Mouse (Mus musculus): ENCODE measurements at regions not wholly inside any gene's neighbourhood (a gene's known extent, or its start where the extent isn't known, plus 50 kb on each side); places are given as distances from the start of the nearest gene placed in this dataset.

DNA sequence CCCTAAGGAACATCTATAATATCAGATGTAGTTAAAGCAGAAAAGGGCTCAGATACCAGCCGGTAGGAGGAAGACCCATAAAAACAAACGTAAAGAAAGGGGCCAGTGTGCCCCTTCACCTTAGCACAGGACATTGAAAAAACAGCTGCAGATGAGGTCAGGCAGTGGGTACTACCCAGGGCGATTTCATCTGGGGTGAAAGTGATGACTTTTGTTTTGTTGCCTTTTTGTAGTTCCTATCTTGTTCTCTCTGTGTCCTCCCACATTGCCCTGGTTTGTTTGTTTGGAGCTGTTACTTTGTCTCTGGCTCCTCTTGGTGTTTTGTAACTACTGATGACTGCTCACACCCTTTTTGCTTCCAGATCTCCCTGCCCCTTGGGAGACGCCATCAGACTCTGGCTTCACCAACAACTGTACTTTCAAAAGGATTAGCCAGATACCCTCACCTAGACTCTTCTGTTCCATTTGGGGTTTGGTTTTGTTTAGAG lies 383.4 kb downstream of the Atp6ap1l start:
- H3K27ac ChIP-seq, result no peak overlapping the region
- 45% methylated on average over 4 of the region's 4 CpGs for WGBS (ENCODE audit: insufficient replicate concordance)
- no peaks in the 10 kb centered on the region for H3K4me1 ChIP-seq (replicated peaks)
- no peaks in the 10 kb centered on the region for H3K9me3 ChIP-seq (replicated peaks)
- DNase-seq (no peak), ATAC-seq (ENCODE audit: low read depth) (no peak)
- H3K9ac ChIP-seq, result no peak overlapping the region
- no peak overlapping the region for H3K4me3 ChIP-seq (replicated peaks)
- H3K36me3 ChIP-seq, result no peaks in the 10 kb centered on the region
- no peak overlapping the region for H3K4me2 ChIP-seq
- no peaks in the 10 kb centered on the region for H3K27me3 ChIP-seq

DNA sequence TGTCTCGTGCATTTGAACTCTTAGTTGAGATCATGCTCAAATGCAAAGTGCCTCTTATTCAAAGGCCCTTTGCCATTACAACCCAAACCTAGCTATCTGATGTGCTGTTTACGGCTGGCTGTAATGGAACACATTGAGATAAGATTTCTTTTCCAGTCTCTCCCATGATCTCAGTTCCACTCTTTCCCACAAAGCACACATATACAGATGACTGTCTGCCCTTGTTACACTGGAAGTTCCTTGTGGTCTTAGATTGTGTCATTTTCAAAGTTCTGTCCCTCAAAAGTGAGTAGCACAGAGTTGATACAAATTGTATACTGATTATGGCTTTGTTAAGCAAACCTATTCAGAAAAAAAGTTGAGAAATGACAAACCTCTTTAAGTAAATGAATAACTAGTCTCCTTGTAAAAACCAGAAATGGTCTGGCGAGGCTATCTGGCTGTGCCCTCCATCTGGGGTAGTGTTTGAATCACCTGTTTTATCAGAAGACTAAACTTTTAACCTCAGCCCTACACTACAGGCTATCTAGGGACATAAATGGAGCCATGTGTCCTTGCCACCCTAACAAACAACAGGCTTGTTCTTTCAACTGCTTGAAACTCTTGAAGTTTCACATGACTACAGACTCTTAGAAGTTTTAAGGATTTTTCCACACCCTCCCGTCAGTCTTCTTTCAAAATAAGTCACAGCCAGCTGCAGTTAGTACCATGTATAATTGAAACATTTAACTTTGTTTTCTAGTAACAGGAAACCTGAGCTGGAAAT lies 384.0 kb downstream of the Atp6ap1l start:
- DNase-seq (no peak), ATAC-seq (ENCODE audit: low read depth) (no peak)
- Histone ChIP-seq H3K4me3 (replicated peaks) (no peak overlapping the region), H3K4me1 (replicated peaks) (no peaks in the 10 kb centered on the region), H3K9ac (no peak overlapping the region), H3K36me3 (no peaks in the 10 kb centered on the region), H3K27ac (no peak overlapping the region), H3K9me3 (replicated peaks) (no peaks in the 10 kb centered on the region), H3K4me2 (no peak overlapping the region), H3K27me3 (no peaks in the 10 kb centered on the region)
- 56% methylated on average over 4 of the region's 4 CpGs for WGBS (ENCODE audit: insufficient replicate concordance)

DNA sequence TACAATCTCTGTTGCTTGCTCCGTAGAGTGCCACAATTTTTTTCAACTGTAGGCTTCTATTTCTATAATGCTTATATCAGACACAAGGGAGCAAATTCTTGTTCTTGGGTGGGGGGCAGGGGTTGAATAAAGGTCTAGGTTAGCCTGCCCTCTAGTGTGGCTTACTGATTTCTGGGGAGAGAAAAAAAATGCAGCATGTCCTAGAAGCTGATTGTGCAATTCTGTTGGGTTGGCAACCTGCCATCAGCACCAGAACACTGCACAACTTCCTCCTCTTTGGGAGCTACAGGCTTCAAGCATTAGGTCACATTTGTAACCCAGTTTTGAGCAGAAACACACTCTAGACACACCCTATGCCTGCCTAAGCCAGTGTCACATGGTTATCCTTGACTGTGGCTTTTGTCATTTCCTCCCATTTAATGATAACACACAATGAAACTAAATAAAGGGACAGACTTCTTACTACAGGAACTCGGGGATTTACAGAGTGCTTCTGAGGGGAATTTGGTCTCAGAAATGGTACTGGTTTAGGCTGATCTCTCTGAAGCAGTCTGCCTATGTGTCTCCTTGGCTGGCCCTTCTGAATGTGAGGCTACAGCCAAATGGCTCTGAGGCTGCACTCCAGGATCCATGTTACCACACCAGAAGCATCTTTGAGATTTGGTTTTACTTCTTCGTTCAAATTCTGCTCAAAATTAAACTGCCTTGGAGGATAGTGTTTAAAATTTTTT lies 389.2 kb downstream of the Atp6ap1l start:
- peak; percentile 88 for ATAC-seq (ENCODE audit: low read depth)
- H3K9ac ChIP-seq, result no peak overlapping the region
- no peak overlapping the region for H3K4me3 ChIP-seq (replicated peaks)
- H3K27me3 ChIP-seq, result no peaks in the 10 kb centered on the region
- no peak overlapping the region for H3K4me2 ChIP-seq
- WGBS (ENCODE audit: insufficient replicate concordance), result 39% methylated on average over 3 of the region's 3 CpGs
- no peak overlapping the region for H3K27ac ChIP-seq
- no peaks in the 10 kb centered on the region for H3K4me1 ChIP-seq (replicated peaks)
- no peaks in the 10 kb centered on the region for H3K36me3 ChIP-seq
- H3K9me3 ChIP-seq (replicated peaks), result no peaks in the 10 kb centered on the region
- peak; percentile 16 for DNase-seq

- H3K27ac ChIP-seq, result no peak overlapping the region
- no peaks in the 10 kb centered on the region for H3K27me3 ChIP-seq
- H3K4me2 ChIP-seq, result no peak overlapping the region
- 55% methylated on average over 4 of the region's 4 CpGs for WGBS (ENCODE audit: insufficient replicate concordance)
- H3K9ac ChIP-seq, result no peak overlapping the region
- DNase-seq (no peak), ATAC-seq (ENCODE audit: low read depth) (no peak)
- no peaks in the 10 kb centered on the region for H3K9me3 ChIP-seq (replicated peaks)
- H3K36me3 ChIP-seq, result no peaks in the 10 kb centered on the region
- no peak overlapping the region for H3K4me3 ChIP-seq (replicated peaks)
- H3K4me1 ChIP-seq (replicated peaks), result no peaks in the 10 kb centered on the region
Observed at GRCm38 (mm10) chr13:90513867-90514266, 391.3 kb downstream of the Atp6ap1l start.

DNA sequence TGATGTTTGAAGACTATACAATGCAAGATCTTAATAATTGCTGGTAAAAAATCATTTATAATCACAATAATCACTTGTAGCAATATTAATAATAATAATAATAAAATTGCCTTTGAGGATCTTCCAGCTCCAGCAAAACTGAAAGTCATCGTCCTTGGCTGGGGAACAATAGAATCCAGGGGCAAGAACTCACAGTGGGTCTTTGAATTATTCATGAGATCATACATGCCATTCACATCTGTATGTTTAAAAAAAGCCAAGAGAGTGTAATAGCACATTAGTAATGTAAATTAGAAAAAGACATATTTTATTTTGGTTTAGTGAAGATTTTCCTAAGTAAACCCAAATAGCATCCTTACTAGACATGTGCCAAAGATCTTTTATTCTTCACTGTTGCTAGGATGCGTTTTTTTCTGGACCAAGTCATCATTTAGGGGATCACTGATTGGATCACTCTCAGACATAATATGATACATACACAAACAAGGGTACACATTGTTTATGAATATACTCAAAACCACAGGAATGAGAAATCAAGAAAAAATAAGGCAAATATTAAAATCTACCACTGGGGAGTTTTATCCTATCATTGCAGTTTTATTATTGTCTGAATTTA lies 392.3 kb downstream of the Atp6ap1l start:
- H3K27ac ChIP-seq, result no peak overlapping the region

GRCm38 (mm10) chr13:90510479-90510878 lies 394.7 kb downstream of the Atp6ap1l start:
- H3K4me3 ChIP-seq (replicated peaks), result no peak overlapping the region
- no peaks in the 10 kb centered on the region for H3K36me3 ChIP-seq
- 60% methylated on average over 6 of the region's 6 CpGs for WGBS (ENCODE audit: insufficient replicate concordance)
- H3K4me1 ChIP-seq (replicated peaks), result no peaks in the 10 kb centered on the region
- H3K4me2 ChIP-seq, result no peak overlapping the region
- no peaks in the 10 kb centered on the region for H3K9me3 ChIP-seq (replicated peaks)
- DNase-seq (no peak), ATAC-seq (ENCODE audit: low read depth) (no peak)
- no peak overlapping the region for H3K27ac ChIP-seq
- H3K27me3 ChIP-seq, result no peaks in the 10 kb centered on the region
- H3K9ac ChIP-seq, result no peak overlapping the region

More for the DNA sequence above, 392.3 kb downstream of the Atp6ap1l start:
- H3K9ac ChIP-seq, result no peak overlapping the region
- H3K4me3 ChIP-seq (replicated peaks), result no peak overlapping the region
- no peak for DNase-seq
- H3K4me1 ChIP-seq (replicated peaks), result no peaks in the 10 kb centered on the region
- H3K27me3 ChIP-seq, result no peaks in the 10 kb centered on the region
- 53% methylated on average over 2 of the region's 2 CpGs for WGBS (ENCODE audit: insufficient replicate concordance)
- ATAC-seq (ENCODE audit: low read depth), result no peak
- no peaks in the 10 kb centered on the region for H3K9me3 ChIP-seq (replicated peaks)
- H3K4me2 ChIP-seq, result no peak overlapping the region
- no peaks in the 10 kb centered on the region for H3K36me3 ChIP-seq

DNA sequence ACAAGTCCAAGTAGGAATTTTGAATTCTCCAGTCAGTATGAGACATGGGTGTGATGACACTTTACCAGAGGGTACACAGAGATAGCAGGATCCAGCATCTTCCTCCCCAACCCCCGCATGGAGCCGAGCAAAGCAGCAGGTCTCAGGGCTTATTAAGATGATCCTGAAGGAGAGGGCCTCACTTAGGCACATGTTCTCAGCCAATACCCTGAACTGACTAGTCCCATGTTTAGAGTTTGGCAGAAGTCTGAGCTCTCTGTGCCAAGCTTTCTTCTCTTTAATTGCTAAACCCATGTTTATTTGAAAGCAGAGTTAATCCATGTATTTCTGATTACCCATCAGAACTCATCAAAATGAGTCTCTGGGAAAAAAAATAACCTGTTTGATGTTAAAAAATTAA lies 402.0 kb downstream of the Atp6ap1l start:
- Histone ChIP-seq H3K4me2 (no peak overlapping the region), H3K27ac (no peak overlapping the region), H3K9ac (no peak overlapping the region), H3K4me1 (replicated peaks) (no peaks in the 10 kb centered on the region), H3K27me3 (no peaks in the 10 kb centered on the region), H3K4me3 (replicated peaks) (no peak overlapping the region), H3K36me3 (no peaks in the 10 kb centered on the region), H3K9me3 (replicated peaks) (no peaks in the 10 kb centered on the region)
- DNase-seq, result no peak
- ATAC-seq (ENCODE audit: low read depth), result no peak
- 61% methylated on average over 2 of the region's 2 CpGs for WGBS (ENCODE audit: insufficient replicate concordance)

DNA sequence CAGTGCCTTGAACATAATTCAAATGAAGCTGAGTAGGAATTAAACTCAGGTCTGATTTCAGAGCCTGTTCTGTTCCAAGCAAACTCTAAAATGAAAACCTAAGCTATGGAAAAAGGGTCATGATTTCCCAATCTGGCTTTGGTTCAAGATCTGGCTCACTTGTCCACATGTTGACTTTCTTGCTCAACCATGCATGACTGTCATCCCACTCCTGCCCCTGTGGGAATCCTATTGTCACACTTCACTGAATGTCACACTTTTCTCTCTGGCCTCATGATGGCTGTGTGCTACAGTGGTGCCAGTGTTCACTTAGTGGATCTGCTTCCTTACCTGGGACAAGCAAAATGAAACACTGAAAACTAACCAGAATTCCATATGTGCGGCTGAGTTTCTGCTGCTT lies 403.0 kb downstream of the Atp6ap1l start:
- DNase-seq, result no peak
- H3K27me3 ChIP-seq, result no peaks in the 10 kb centered on the region
- whole genome bisulfite sequencing (ENCODE audit: insufficient replicate concordance), result 63% methylated on average over 1 of the region's 1 CpGs
- H3K36me3 ChIP-seq, result no peaks in the 10 kb centered on the region
- ATAC-seq (ENCODE audit: low read depth), result no peak
- H3K9me3 ChIP-seq (replicated peaks), result no peaks in the 10 kb centered on the region
- no peak overlapping the region for H3K27ac ChIP-seq
- no peak overlapping the region for H3K4me2 ChIP-seq
- H3K9ac ChIP-seq, result no peak overlapping the region
- H3K4me3 ChIP-seq (replicated peaks), result no peak overlapping the region
- H3K4me1 ChIP-seq (replicated peaks), result no peaks in the 10 kb centered on the region

GRCm38 (mm10) chr13:90498978-90499377 lies 406.2 kb downstream of the Atp6ap1l start:
- Histone ChIP-seq H3K4me1 (replicated peaks) (no peaks in the 10 kb centered on the region), H3K4me3 (replicated peaks) (no peak overlapping the region), H3K27ac (no peak overlapping the region), H3K9ac (no peak overlapping the region), H3K27me3 (no peaks in the 10 kb centered on the region), H3K9me3 (replicated peaks) (no peaks in the 10 kb centered on the region), H3K36me3 (no peaks in the 10 kb centered on the region), H3K4me2 (no peak overlapping the region)
- WGBS (ENCODE audit: insufficient replicate concordance), result 40% methylated on average over 3 of the region's 3 CpGs
- ATAC-seq (ENCODE audit: low read depth), result no peak
- DNase-seq, result no peak

DNA sequence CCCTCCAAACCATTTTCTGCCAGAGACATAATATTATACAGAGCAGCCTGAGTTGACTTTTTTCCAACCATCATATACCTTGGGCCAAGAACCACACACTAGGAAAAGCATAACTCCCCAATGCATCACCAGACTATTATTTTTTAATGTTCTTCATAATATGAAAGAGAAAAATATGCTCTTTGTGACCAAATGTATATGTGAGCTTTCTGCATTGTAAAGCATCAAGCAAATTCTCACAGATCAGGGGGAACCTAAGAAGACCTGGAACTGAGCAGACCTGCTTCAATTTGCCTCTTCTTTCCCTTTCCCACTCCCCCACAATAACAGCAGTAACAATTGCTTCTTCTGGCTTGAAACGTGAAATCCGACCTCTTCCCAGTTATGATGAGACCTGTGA lies 407.6 kb downstream of the Atp6ap1l start:
- H3K27me3 ChIP-seq, result no peaks in the 10 kb centered on the region
- H3K4me2 ChIP-seq, result no peak overlapping the region
- no peak for ATAC-seq (ENCODE audit: low read depth)
- WGBS (ENCODE audit: insufficient replicate concordance), result 42% methylated on average over 2 of the region's 2 CpGs
- no peaks in the 10 kb centered on the region for H3K36me3 ChIP-seq
- H3K9me3 ChIP-seq (replicated peaks), result no peaks in the 10 kb centered on the region
- no peak overlapping the region for H3K4me3 ChIP-seq (replicated peaks)
- H3K9ac ChIP-seq, result no peak overlapping the region
- no peak for DNase-seq
- H3K4me1 ChIP-seq (replicated peaks), result no peaks in the 10 kb centered on the region
- H3K27ac ChIP-seq, result no peak overlapping the region

DNA sequence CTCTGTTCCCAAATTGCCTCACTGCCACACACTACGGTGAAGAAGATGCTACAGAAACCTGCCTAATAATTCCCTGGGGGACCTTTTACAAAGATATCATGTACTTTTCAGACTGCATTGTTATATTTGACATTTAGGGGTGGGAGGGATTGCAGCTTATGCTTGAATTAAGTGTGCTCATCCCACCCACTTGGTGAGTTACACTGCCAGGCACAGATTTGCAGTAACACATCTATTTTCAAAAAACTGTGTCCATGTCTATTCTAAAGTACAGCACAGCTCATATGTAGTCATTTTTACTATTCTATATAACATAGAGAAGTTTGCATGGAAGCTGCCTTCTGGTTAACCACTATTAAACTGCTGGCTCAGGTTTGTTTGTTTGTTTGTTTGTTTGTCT lies 404.3 kb upstream of the Xrcc4 start:
- H3K4me3 ChIP-seq (replicated peaks), result no peak overlapping the region
- no peaks in the 10 kb centered on the region for H3K4me1 ChIP-seq (replicated peaks)
- H3K9me3 ChIP-seq (replicated peaks), result no peaks in the 10 kb centered on the region
- no peaks in the 10 kb centered on the region for H3K36me3 ChIP-seq
- whole genome bisulfite sequencing (ENCODE audit: insufficient replicate concordance), result 63% methylated on average over 1 of the region's 1 CpGs
- no peak for ATAC-seq (ENCODE audit: low read depth)
- no peak overlapping the region for H3K9ac ChIP-seq
- no peak for DNase-seq
- no peak overlapping the region for H3K27ac ChIP-seq
- no peak overlapping the region for H3K4me2 ChIP-seq
- no peaks in the 10 kb centered on the region for H3K27me3 ChIP-seq

All from liver, embryonic 13.5 days (tissue).